Mouse (Mus musculus) forebrain, embryonic 13.5 days (tissue): ENCODE data around the gene Trpm2. TPM values are rescaled to one million over a fixed set of nuclear protein-coding genes. Genes with fewer than 3 reads are reported as not detected.
A peak's percentile ranks its signal among the peaks of the same experiment; 100 is the strongest.
"Not testable (repeated sequence)": the region's sequence is repeated elsewhere in the genome, so short reads cannot be mapped to it uniquely, and the experiment has no call there.

Experiments used
- ATAC-seq: fragments of 200-750 bp; cut with Nextera tagmentation; 2 replicates; pipeline ENCODE4 v1.8.0; 2017
- H3K27ac ChIP-seq: fragments of 300-500 bp; sonication (generic); 2 replicates; pipeline ENCODE4 v1.5.1; 2015; ENCODE audit warnings: inconsistent platforms, mild to moderate bottlenecking, moderate library complexity
- H3K27me3 ChIP-seq: fragments of 300-500 bp; sonication (generic); 2 replicates; pipeline ENCODE4 v1.6.1; 2015; ENCODE audit warnings: mild to moderate bottlenecking, inconsistent platforms
- H3K36me3 ChIP-seq: fragments of 300-500 bp; sonication (generic); 2 replicates; pipeline ENCODE4 v1.6.1; 2015; ENCODE audit warnings: mild to moderate bottlenecking, inconsistent platforms; ENCODE audit not compliant: poor library complexity, severe bottlenecking
- H3K4me1 ChIP-seq: fragments of 300-500 bp; sonication (generic); 2 replicates; pipeline ENCODE4 v1.6.1; 2015; ENCODE audit warnings: inconsistent platforms
- H3K4me2 ChIP-seq: fragments of 300-500 bp; sonication (generic); 2 replicates; pipeline ENCODE4 v1.6.1; 2015; ENCODE audit warnings: inconsistent platforms, mild to moderate bottlenecking, moderate library complexity
- H3K4me3 ChIP-seq: fragments of 300-500 bp; sonication (generic); 2 replicates; pipeline ENCODE4 v1.5.1; 2015; ENCODE audit warnings: mild to moderate bottlenecking, inconsistent platforms
- H3K9ac ChIP-seq: fragments of 300-500 bp; sonication (generic); 2 replicates; pipeline ENCODE4 v1.6.1; 2015; ENCODE audit warnings: mild to moderate bottlenecking, inconsistent platforms
- H3K9me3 ChIP-seq: fragments of 300-500 bp; sonication (generic); replicated peaks from 2 replicates; pipeline ENCODE4 v1.6.1; 2016; ENCODE audit warnings: inconsistent platforms
- WGBS: fragments of 180-500 bp; shearing (Covaris S2); methylation state at CpG from one replicate; pipeline ENCODE4 v1.1.7; 2015; 5-methylcytosine and 5-hydroxymethylcytosine counted together
- polyA plus RNA-seq: library from polyadenylated mRNA; unstranded; fragments of >200 nt; fragmentation: Nextera tagmentation; extraction: Ambion mirVana; gene quantifications from 2 replicates; pipeline ENCODE4 v1.2.1, GENCODE M21; 2015

Trpm2 gene
- polyA plus RNA-seq, 1 experiment from 2014 or later = 1.6 TPM

DNA sequence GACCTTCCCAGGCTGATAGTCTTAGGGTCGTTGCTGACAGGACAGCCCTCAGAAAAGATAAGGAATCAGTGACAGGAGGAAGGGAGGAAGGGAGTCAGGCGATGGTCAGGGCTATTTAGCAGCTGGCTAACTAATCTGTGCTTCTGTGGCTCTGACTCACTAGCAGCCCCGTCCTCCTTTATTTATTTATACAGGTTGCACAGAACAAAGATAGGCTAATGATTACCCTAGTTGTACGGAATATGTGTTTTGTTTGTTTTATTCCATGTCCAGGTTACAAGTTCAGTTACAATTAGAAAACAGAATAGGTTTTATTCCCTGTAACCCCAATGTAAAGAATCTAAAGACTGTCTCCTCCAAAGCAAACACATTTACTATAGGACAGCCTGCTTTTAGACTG lies 5.3 kb upstream of the Trpm2 start:
- Histone ChIP-seq H3K4me3 (no peak overlapping the region), H3K36me3 (peaks cover 3% of the 10 kb centered on the region), H3K27me3 (peaks cover under 1% of the 10 kb centered on the region; the same call in 1 of the 2 replicates), H3K27ac (no peak overlapping the region), H3K4me2 (no peak overlapping the region), H3K4me1 (peaks cover 15% of the 10 kb centered on the region), H3K9me3 (no peaks in the 10 kb centered on the region), H3K9ac (no peak overlapping the region)
- WGBS = 66% methylated on average over 4 of the region's 4 CpGs
- ATAC-seq = no peak

DNA sequence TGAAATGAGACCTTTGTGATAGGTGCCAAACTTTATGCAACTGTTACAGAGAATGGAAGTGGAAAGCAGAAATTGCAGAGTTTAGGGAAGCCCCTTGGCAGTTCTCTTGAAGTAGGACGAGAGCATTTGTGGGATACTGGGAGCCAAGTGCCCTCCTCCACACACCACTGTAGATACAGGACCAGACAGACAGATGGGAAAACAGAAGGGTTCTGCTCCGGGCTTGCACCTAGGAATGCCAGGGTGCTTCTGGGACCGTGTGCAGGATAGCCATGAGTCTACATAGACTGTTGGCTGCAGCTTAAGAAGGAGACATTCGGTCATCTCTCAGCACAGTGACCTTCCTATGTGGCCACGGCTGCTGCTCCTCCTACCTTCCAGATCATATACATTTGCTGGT lies 4.4 kb upstream of the Trpm2 start:
- Histone ChIP-seq H3K27ac (no peak overlapping the region), H3K4me2 (no peak overlapping the region), H3K9ac (no peak overlapping the region), H3K27me3 (peaks cover 9% of the 10 kb centered on the region), H3K4me3 (no peak overlapping the region), H3K9me3 (no peaks in the 10 kb centered on the region), H3K36me3 (no peaks in the 10 kb centered on the region), H3K4me1 (peaks cover 17% of the 10 kb centered on the region)
- ATAC-seq = no peak
- WGBS = 91% methylated on average over 5 of the region's 5 CpGs

DNA sequence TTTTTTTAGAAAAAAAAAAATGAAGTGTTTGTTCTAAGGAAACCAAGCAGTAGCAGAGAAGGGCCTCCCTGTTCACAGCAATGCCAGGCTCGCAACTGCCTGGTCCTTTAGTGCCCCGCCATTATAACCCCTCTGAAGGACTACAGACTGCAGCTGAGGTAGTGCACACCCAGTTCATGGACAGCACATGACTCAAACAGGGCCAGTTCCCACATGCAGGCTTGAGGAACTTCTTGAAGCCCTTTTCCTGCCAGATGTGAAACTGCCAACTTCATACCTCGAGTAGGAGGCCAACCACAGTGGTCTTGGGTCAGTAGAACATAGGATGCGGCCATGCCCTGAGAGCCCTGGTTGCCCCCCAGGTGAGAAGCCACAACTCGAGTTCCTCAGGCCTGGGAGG lies 4.0 kb upstream of the Trpm2 start:
- ATAC-seq = no peak
- no peak overlapping the region for H3K4me2 ChIP-seq
- no peak overlapping the region for H3K4me3 ChIP-seq
- 74% methylated on average over 5 of the region's 5 CpGs for WGBS
- no peaks in the 10 kb centered on the region for H3K9me3 ChIP-seq
- H3K4me1 ChIP-seq = peaks cover 18% of the 10 kb centered on the region
- H3K27ac ChIP-seq = no peak overlapping the region
- peaks cover 13% of the 10 kb centered on the region for H3K27me3 ChIP-seq
- no peaks in the 10 kb centered on the region for H3K36me3 ChIP-seq
- no peak overlapping the region for H3K9ac ChIP-seq

DNA sequence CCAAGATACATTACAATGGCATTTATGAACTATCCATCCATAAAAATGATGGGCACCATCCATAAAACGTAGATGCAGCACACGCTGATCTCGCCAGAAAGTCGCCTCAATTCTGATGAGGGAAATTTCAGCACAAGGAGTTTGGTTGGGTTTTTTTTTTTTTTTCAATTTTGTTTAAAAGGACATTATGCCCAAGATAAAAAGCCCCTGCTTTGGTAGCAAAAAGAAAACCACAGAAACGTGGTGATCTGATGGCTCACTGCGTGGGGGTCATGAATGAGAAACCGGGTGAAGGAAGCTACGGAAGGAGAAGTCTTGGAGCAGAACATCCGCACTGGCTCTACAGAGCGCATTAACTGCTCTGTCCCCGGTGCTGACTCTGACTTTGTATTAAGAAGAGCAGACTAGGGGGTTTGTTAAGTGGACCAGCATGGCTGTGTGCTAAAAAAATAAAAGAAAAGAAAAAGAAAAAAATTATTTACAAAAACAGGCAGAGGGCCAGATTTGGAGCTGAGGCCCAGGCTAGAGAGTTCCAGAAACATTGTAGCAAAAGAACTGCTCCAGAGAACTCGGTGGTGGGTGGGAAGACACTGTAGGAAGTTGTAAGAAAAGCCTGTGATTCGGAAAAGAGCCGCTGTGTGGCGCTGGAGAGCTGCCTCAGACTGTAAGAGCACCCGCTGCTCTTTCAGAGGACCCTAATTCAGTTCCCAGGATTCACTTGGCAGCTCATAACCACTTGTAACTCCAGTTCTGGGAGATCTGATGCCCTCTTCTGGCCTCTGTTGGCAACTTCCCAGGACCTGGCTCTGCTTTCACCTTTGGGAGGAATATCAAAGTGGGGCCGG lies 1.6 kb upstream of the Trpm2 start:
- H3K4me2 ChIP-seq = no peak overlapping the region
- no peaks in the 10 kb centered on the region for H3K9me3 ChIP-seq
- no peak overlapping the region for H3K4me3 ChIP-seq
- peaks cover 6% of the 10 kb centered on the region; the same call in 1 of the 2 replicates for H3K4me1 ChIP-seq
- H3K9ac ChIP-seq = no peak overlapping the region
- H3K36me3 ChIP-seq = no peaks in the 10 kb centered on the region
- H3K27me3 ChIP-seq = peaks cover 29% of the 10 kb centered on the region
- no peak overlapping the region for H3K27ac ChIP-seq
- 59% methylated on average over 17 of the region's 17 CpGs for WGBS
- ATAC-seq = no peak

DNA sequence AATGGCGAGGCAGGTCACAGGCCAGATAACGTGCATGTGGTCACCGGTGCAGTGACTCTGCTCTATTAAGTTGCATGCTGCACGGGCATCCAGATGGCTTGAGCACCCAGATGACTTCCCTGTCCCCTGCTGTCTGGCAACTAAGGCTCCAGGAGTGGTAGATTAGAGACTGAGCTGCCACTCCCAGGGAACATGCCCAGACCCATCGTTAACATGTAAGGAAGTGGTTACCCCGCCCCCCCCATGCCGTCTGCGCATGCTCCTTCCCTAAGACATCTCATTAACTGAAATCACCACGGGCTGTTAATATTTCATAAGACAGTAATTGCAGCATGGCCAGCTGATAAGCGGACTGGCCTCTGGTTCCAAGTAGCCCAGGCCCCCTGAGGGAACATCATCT lies 828 bp upstream of the Trpm2 start:
- WGBS = 89% methylated on average over 10 of the region's 10 CpGs
- Histone ChIP-seq H3K27me3 (peaks cover 33% of the 10 kb centered on the region), H3K4me2 (no peak overlapping the region), H3K9me3 (no peaks in the 10 kb centered on the region), H3K36me3 (no peaks in the 10 kb centered on the region), H3K9ac (no peak overlapping the region), H3K4me3 (no peak overlapping the region), H3K27ac (no peak overlapping the region), H3K4me1 (peaks cover 6% of the 10 kb centered on the region; the same call in 1 of the 2 replicates)
- ATAC-seq = no peak

DNA sequence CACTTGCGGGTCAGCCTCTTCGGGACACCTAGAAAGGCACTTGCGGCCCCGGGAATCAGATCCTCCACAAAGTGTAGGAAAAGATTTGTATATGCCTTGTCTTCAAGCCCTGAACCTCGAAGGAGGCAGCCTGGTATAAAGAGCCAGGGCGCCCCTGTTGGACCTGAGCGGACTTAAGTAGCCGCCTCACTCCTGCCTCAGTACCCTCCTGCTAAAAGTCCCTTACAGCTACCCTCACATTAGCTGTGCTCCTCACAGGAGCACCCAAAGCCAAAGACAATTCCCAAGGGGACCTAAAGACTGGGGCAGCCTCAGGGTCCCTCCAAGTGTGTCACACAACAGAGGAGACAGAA lies 414 bp downstream of the Trpm2 start:
- Histone ChIP-seq H3K4me1 (peaks cover 6% of the 10 kb centered on the region; the same call in 1 of the 2 replicates), H3K9ac (peak overlapping the region; percentile 66), H3K4me2 (peak overlapping the region; percentile 72), H3K36me3 (no peaks in the 10 kb centered on the region), H3K27me3 (peaks cover 33% of the 10 kb centered on the region), H3K27ac (no peak overlapping the region), H3K9me3 (no peaks in the 10 kb centered on the region), H3K4me3 (peak overlapping the region; percentile 40)
- ATAC-seq = no peak; the same call in 1 of the 2 replicates
- WGBS = 15% methylated on average over 8 of the region's 8 CpGs

DNA sequence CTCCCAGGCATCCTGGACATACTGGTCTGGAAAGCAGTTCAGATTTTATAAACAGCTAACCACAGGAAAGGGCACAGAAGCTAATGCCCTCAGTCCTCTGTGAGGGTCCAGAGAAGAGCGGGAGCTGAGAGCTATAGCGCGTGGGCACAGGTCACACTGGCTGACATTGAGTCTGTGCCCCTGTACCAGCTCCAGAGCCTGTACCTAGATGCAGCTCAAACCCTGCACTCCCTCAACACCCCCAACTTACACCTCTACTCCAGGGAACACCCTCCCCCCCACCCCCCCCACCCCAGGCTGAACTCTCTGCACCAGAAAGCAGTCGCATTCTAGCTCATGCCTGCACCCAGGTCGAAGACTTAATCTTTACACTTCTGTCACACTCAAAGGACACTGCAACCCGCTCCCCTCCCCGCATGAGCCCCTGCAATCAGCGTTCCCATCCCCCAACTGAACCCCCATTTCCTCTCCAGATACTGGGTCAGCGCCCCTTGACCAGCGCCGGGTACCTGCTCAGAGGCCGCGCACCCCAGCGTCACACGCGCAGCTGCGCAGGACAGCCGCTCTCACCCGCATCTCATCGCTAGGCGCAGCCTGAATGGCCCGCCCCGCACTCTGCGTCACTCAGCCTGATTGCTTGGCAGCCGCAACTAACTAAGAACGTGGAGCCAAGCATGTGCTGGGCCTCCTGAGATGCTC lies 940 bp downstream of the Trpm2 start:
- 7% methylated on average over 26 of the region's 26 CpGs for WGBS
- ATAC-seq = peak; percentile 93
- Histone ChIP-seq H3K9ac (peak overlapping the region; percentile 66), H3K4me2 (peak overlapping the region; percentile 72), H3K9me3 (no peaks in the 10 kb centered on the region), H3K36me3 (no peaks in the 10 kb centered on the region), H3K4me3 (peak overlapping the region; percentile 40), H3K27ac (no peak overlapping the region), H3K4me1 (peaks cover 6% of the 10 kb centered on the region; the same call in 1 of the 2 replicates), H3K27me3 (peaks cover 33% of the 10 kb centered on the region)

DNA sequence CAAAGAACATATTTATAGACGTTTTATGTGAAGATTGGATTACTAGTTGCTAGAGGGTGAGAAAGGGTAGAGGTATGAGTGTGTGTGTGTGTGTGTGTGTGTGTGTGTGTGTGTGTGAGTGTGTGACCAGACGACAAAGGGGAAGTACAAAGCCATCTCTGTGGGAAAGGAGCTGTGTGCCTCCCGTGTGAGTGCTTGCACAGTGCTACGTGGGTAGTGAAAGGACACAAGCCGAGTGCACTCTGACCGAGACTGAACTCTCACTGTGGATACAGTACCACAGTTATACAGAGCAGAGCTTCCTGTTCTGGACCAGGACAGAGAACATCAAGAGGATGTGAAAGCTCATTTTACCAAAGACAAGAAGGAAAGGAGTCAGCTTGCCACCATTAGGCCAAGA lies 6.4 kb downstream of the Trpm2 start:
- ATAC-seq = no peak

DNA sequence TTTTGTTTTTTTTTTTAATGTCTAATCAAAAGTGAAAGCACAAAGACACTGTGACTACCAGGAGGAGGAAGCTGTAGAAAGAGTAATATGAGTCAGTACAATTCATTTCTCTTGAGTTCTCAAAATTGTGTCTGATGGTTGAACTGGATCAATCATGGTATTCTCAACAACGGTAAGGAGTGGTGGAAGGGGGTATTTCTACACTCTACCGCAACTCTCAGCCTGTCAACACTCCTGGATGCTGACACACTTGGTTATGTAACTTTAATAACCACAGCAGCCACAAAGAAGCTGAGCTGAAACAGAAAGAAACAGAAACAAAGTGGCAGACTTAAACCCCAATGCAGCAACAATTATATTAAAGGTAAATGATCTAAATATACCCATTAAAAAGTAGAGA lies 7.6 kb downstream of the Trpm2 start:
- Histone ChIP-seq H3K9me3 (no peaks in the 10 kb centered on the region), H3K4me3 (no peak overlapping the region), H3K9ac (no peak overlapping the region), H3K27ac (no peak overlapping the region), H3K27me3 (peaks cover 4% of the 10 kb centered on the region; the same call in 1 of the 2 replicates), H3K4me2 (no peak overlapping the region), H3K4me1 (no peaks in the 10 kb centered on the region), H3K36me3 (no peaks in the 10 kb centered on the region)
- ATAC-seq = no peak
- WGBS = 86% methylated on average over 2 of the region's 2 CpGs

More for the DNA sequence above, 6.4 kb downstream of the Trpm2 start:
- H3K9me3 ChIP-seq = no peaks in the 10 kb centered on the region
- WGBS = 80% methylated on average over 6 of the region's 6 CpGs
- no peak overlapping the region for H3K27ac ChIP-seq
- H3K4me1 ChIP-seq = no peaks in the 10 kb centered on the region
- no peak overlapping the region for H3K9ac ChIP-seq
- H3K27me3 ChIP-seq = peaks cover 17% of the 10 kb centered on the region
- H3K36me3 ChIP-seq = no peaks in the 10 kb centered on the region
- no peak overlapping the region for H3K4me3 ChIP-seq
- no peak overlapping the region for H3K4me2 ChIP-seq

DNA sequence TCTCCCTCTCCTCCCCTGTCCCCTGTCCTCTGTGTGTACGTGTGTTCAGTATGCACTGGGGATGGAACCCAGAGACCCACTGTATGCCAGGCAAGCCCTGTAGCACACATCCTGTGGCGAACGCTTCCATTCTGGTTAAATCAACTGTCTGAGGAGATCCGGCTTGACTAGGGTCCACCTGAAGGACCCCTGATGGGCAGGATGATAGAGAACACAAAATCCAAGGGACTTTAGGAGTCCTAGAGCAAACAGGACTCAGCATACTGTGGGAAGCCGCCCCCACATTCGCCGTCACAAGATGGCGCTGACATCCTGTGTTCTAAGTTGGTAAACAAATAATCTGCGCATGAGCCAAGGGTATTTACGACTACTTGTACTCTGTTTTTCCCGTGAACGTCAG lies 19.9 kb downstream of the Trpm2 start:
- not testable (repeated sequence) for H3K27ac ChIP-seq, H3K4me1 ChIP-seq, H3K27me3 ChIP-seq, H3K4me2 ChIP-seq, H3K9ac ChIP-seq, H3K36me3 ChIP-seq, H3K4me3 ChIP-seq, H3K9me3 ChIP-seq, ATAC-seq
- WGBS = 91% methylated on average over 8 of the region's 12 CpGs

DNA sequence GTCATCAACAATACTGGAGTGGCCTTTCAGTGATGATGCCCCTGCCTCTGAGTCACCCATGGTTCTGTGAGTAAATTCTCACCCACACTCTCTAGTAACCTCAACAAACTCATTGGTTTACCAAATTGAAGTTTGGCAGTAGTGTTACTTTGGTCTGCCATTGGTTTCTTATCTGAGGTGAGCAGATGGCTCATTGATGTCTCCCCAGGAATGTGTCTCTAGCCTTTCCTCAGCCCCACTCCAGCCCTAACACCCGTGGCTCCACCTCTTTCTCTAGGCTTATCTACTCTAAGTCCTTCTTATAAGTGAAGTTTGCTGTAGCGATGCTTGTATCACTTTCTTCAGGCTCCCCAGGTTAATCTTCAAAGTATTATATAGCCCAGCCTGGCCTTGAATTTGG lies 30.7 kb downstream of the Trpm2 start:
- no peak for ATAC-seq
- Histone ChIP-seq H3K4me3 (no peak overlapping the region), H3K9me3 (no peaks in the 10 kb centered on the region), H3K4me1 (no peaks in the 10 kb centered on the region), H3K9ac (no peak overlapping the region), H3K27ac (no peak overlapping the region), H3K36me3 (no peaks in the 10 kb centered on the region), H3K27me3 (no peaks in the 10 kb centered on the region), H3K4me2 (no peak overlapping the region)
- WGBS = 77% methylated on average over 2 of the region's 2 CpGs

DNA sequence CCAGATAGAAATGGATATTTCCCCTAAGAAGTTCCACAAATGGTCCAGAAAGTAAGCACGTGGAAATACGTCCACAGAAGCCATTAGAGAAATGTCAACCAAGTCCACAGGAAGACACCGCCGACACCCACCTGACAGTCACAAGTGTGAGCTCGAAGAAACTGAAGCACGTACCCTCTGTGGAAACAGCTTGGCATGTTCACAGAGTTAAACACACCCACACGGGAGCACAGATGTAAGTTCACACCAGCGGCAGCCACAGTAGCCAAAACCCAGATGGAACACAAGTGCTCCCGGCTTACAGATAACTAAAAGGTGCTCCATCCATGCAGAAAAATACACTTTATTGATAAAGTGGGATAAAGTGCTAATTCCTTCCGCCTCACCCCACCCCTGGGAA lies 43.0 kb downstream of the Trpm2 start:
- H3K9ac ChIP-seq = no peak overlapping the region
- H3K27me3 ChIP-seq = no peaks in the 10 kb centered on the region
- ATAC-seq = no peak
- H3K4me2 ChIP-seq = no peak overlapping the region
- no peak overlapping the region for H3K4me3 ChIP-seq
- WGBS = 87% methylated on average over 10 of the region's 10 CpGs
- H3K36me3 ChIP-seq = no peaks in the 10 kb centered on the region
- no peaks in the 10 kb centered on the region for H3K9me3 ChIP-seq
- no peak overlapping the region for H3K27ac ChIP-seq
- no peaks in the 10 kb centered on the region for H3K4me1 ChIP-seq
